Mouse (Mus musculus): ENCODE data around the gene Fsip1. TPM values are rescaled to one million over a fixed set of nuclear protein-coding genes. Genes with fewer than 3 reads are reported as not detected.

The Fsip1 gene
- polyA plus RNA-seq, 1 experiment from 2014 or later = 0.11 TPM

DNA sequence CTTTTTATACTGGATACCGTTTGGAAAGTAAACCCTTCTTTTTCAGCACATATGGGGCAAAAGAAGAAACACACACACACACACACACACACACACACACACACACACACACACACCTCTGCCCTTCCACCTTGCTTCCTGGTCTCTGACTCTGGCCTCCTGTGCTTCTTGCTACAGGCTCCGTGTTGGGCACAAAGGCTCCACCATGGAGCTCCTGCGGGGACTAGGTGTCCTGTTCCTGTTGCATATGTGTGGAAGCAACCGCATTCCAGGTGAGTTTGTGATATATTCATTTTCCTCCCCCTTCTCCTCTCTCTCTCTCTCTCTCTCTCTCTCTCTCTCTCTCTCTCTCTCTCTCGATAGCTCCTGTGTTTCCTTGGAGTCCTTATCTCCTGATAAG lies 144.3 kb downstream of the Fsip1 start:
- peak overlapping the region; percentile 82 for H3K4me2 ChIP-seq (ENCODE audit: low read depth, low read length)
- no peak overlapping the region for H3K27ac ChIP-seq (ENCODE audit: low read length)
- no peaks in the 10 kb centered on the region for H3K9me3 ChIP-seq (replicated peaks; ENCODE audit: control insufficient read depth, low read length)
- no peaks in the 10 kb centered on the region for H3K36me3 ChIP-seq (ENCODE audit: control insufficient read depth, insufficient read depth)
- WGBS = 17% methylated on average over 5 of the region's 5 CpGs
- H3K4me3 ChIP-seq (ENCODE audit: low read length) = peak overlapping the region; percentile 63
- no peak for ATAC-seq (replicated peaks; ENCODE audit: extremely low read depth, insufficient read depth, low FRiP score)
- peaks cover 6% of the 10 kb centered on the region for H3K27me3 ChIP-seq (ENCODE audit: control insufficient read depth, insufficient read depth, low read length)
- peak overlapping the region; percentile 62 for H3K9ac ChIP-seq (ENCODE audit: low read length)
- H3K4me1 ChIP-seq (ENCODE audit: control insufficient read depth, insufficient read depth, low read length) = peaks cover 12% of the 10 kb centered on the region

DNA sequence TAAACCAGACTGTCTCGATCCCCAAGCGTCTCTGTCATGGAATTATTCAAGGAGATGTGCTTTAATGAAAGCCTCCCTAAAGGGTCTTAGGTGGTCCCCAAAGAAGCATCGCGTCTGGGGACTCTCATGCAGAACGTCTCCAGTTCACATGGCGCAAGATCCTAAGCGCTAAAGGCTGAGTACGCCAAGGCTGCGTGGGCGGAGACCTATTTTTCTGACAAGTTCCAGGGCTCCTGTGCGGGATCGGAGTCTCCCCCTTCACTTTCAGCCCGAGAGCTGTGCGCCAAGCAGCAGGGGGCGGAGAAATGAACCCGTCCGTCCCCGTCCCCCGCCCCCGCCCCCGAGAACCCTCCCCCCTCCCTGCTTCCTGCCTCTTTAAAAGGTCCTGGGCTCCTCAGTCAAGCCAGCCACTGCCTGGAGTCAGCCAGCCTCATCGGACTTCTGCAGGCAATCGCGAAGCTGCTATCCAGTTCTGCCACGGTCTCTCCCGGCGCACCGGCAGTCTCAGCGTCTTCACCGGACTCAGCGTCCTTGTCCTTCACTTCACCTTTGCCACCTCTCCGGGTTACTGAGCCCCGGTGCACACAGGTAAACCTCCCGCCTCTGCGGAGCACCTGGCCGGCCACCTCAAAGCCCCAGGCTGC lies 145.2 kb downstream of the Fsip1 start, which contains the start of gene Thbs1:
TSS of gene Thbs1 (plus strand) at position 389 of the 644 bp plus-strand sequence.
- no peaks in the 10 kb centered on the region for H3K36me3 ChIP-seq (ENCODE audit: control insufficient read depth, insufficient read depth)
- peak within 1 kb of the TSS; percentile 52 for H3K27ac ChIP-seq (ENCODE audit: low read length)
- H3K9me3 ChIP-seq (replicated peaks; ENCODE audit: control insufficient read depth, low read length) = no peaks in the 10 kb centered on the region
- H3K4me3 ChIP-seq (ENCODE audit: low read length) = peak within 1 kb of the TSS; percentile 63
- H3K4me2 ChIP-seq (ENCODE audit: low read depth, low read length) = peak within 1 kb of the TSS; percentile 82
- peak; percentile 84 for ATAC-seq (replicated peaks; ENCODE audit: extremely low read depth, insufficient read depth, low FRiP score)
- H3K9ac ChIP-seq (ENCODE audit: low read length) = peak within 1 kb of the TSS; percentile 62
- peaks cover 12% of the 10 kb centered on the region for H3K4me1 ChIP-seq (ENCODE audit: control insufficient read depth, insufficient read depth, low read length)
- peaks cover 6% of the 10 kb centered on the region for H3K27me3 ChIP-seq (ENCODE audit: control insufficient read depth, insufficient read depth, low read length)
- WGBS = 1% methylated on average over 34 of the region's 36 CpGs

DNA sequence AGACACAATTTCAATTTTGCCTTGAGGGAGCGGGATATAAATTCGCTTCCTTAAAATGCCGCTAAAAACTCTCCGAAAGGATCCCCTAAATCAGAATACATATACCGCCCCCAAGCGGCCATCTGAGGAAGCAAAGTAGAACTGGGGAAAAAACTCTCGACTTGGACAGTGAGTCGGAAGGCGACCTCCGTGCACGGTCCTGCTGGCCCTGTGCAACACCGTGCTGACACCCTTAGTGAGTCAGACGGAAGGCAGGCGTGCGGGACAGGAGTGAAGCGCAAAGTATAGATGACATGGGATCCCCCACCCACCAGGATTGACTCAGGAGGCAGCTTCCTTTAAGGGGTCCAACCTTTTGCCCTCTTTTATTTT lies 145.7 kb downstream of the Fsip1 start:
- Histone ChIP-seq H3K4me2 (ENCODE audit: low read depth, low read length) (peak overlapping the region; percentile 82), H3K36me3 (ENCODE audit: control insufficient read depth, insufficient read depth) (no peaks in the 10 kb centered on the region), H3K4me3 (ENCODE audit: low read length) (peak overlapping the region; percentile 63), H3K27me3 (ENCODE audit: control insufficient read depth, insufficient read depth, low read length) (peaks cover 6% of the 10 kb centered on the region), H3K9ac (ENCODE audit: low read length) (peak overlapping the region; percentile 62), H3K9me3 (replicated peaks; ENCODE audit: control insufficient read depth, low read length) (no peaks in the 10 kb centered on the region), H3K4me1 (ENCODE audit: control insufficient read depth, insufficient read depth, low read length) (peaks cover 12% of the 10 kb centered on the region), H3K27ac (ENCODE audit: low read length) (peak overlapping the region; percentile 46)
- peak; percentile 65 for ATAC-seq (replicated peaks; ENCODE audit: extremely low read depth, insufficient read depth, low FRiP score)
- WGBS = under 1% methylated on average over 16 of the region's 16 CpGs

DNA sequence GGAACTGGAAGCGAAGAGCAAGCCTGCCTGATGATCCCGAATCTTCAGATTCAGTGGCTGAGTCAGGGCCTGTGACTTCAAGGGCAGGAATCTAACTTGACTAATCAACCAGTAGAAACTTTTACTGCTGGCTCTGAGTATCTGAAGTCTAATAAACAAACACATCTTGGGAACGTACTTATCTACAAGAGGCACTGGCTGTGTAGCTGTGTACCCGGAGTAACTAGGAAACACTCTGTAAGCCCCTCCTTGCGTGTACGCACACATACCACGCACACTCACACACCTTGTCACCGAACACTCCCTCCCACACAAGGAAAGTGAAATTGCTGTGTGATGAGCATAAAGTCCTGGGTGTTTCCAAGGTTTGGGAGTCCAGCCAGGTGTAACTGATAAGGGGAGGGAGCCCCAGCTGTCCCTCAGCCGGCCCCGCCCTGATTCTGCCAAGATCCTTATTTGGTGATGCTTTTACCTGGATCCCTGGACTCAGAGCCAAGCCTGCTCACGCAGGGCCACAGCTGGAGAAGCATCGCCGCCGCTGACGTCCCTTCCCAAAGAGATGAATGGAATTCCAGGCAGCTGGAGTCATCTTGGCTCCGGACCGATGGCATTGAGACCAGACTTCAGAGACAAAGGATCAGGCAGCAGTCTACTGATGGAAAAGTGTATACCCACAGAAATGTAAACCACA lies 146.4 kb downstream of the Fsip1 start:
- peak overlapping the region; percentile 63 for H3K4me3 ChIP-seq (ENCODE audit: low read length)
- peaks cover 6% of the 10 kb centered on the region for H3K27me3 ChIP-seq (ENCODE audit: control insufficient read depth, insufficient read depth, low read length)
- H3K36me3 ChIP-seq (ENCODE audit: control insufficient read depth, insufficient read depth) = no peaks in the 10 kb centered on the region
- H3K4me1 ChIP-seq (ENCODE audit: control insufficient read depth, insufficient read depth, low read length) = peaks cover 12% of the 10 kb centered on the region
- 0 out of 2 replicates have a peak overlapping the region, but pooled peaks have one; percentile 10 for H3K27ac ChIP-seq (ENCODE audit: low read length)
- H3K4me2 ChIP-seq (ENCODE audit: low read depth, low read length) = peak overlapping the region; percentile 82
- peak overlapping the region; percentile 41 for H3K9ac ChIP-seq (ENCODE audit: low read length)
- no peaks in the 10 kb centered on the region for H3K9me3 ChIP-seq (replicated peaks; ENCODE audit: control insufficient read depth, low read length)
- ATAC-seq (replicated peaks; ENCODE audit: extremely low read depth, insufficient read depth, low FRiP score) = peak; percentile 31; the same call in 1 of the 2 replicates
- 31% methylated on average over 17 of the region's 17 CpGs for WGBS

DNA sequence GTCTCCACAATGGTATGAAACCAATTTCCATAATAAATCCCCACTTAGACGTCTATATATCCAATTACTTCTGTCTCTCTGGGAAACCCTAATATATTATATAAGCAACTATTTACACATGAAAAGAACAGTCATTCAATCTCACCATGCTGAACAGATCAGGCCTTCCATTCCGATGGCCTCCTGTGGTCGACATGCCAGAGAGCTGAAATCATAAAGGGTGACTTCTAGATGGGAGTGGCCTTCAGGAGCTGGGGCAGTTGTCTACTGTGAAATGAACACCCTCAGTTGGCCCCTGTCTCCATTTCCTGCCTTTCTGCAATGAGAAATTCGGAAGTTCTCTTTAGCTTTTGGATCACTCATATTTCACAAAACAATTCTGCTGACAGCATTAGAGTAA lies 154.6 kb downstream of the Fsip1 start:
- no peak overlapping the region for H3K4me2 ChIP-seq (ENCODE audit: low read depth, low read length)
- 57% methylated on average over 4 of the region's 4 CpGs for WGBS

DNA sequence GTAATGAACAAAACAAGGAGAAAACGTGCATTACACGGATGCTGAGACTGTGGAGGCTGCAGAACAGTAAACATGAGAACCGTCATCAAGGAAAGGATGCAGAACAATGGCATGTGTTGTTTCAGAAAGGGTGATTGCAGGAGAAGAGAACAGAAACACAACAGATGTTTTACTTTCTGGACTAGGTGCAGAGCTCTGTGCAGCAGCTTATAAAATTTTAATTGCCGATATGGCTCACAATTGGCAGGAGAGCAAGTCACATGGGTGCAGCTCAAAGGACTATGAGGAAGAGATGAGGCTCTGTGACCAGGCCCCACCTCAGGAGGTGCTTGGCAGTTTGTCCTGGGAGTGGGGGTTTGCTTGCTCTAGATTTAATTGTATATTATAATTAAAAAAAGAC lies 157.7 kb downstream of the Fsip1 start:
- peak; percentile 52; the same call in 1 of the 2 replicates for ATAC-seq (replicated peaks; ENCODE audit: extremely low read depth, insufficient read depth, low FRiP score)
- Histone ChIP-seq H3K4me3 (ENCODE audit: low read length) (no peak overlapping the region), H3K27me3 (ENCODE audit: control insufficient read depth, insufficient read depth, low read length) (no peaks in the 10 kb centered on the region), H3K4me2 (ENCODE audit: low read depth, low read length) (no peak overlapping the region), H3K9me3 (replicated peaks; ENCODE audit: control insufficient read depth, low read length) (no peaks in the 10 kb centered on the region), H3K36me3 (ENCODE audit: control insufficient read depth, insufficient read depth) (no peaks in the 10 kb centered on the region), H3K4me1 (ENCODE audit: control insufficient read depth, insufficient read depth, low read length) (no peaks in the 10 kb centered on the region; the same call in 1 of the 2 replicates), H3K27ac (ENCODE audit: low read length) (no peak overlapping the region), H3K9ac (ENCODE audit: low read length) (no peak overlapping the region)
- 53% methylated on average over 4 of the region's 4 CpGs for WGBS

More for the DNA sequence above, 154.6 kb downstream of the Fsip1 start:
- no peak overlapping the region for H3K27ac ChIP-seq (ENCODE audit: low read length)
- H3K27me3 ChIP-seq (ENCODE audit: control insufficient read depth, insufficient read depth, low read length) = no peaks in the 10 kb centered on the region
- no peaks in the 10 kb centered on the region; the same call in 1 of the 2 replicates for H3K4me1 ChIP-seq (ENCODE audit: control insufficient read depth, insufficient read depth, low read length)
- no peaks in the 10 kb centered on the region for H3K9me3 ChIP-seq (replicated peaks; ENCODE audit: control insufficient read depth, low read length)
- H3K36me3 ChIP-seq (ENCODE audit: control insufficient read depth, insufficient read depth) = no peaks in the 10 kb centered on the region
- H3K9ac ChIP-seq (ENCODE audit: low read length) = no peak overlapping the region
- ATAC-seq (replicated peaks; ENCODE audit: extremely low read depth, insufficient read depth, low FRiP score) = no peak
- H3K4me3 ChIP-seq (ENCODE audit: low read length) = no peak overlapping the region

DNA sequence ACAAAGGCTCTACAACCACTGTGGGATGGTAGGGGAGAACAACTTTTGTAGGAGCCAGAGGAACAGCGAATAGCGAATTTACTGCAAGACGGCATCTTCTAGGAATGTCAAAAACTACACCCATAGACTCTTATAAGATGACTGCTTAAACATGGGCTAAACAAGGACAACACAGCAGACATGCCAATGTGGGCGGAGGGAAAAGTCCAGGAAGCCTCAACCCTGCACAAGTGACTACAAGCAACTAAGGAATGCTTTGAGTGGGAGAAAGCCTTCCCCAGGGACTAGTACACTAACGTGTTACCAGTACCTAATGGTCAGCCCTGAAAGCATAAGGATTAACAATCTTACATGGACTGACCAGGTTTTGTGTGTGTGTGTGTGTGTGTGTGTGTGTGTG lies 165.5 kb downstream of the Fsip1 start:
- no peaks in the 10 kb centered on the region for H3K36me3 ChIP-seq (ENCODE audit: control insufficient read depth, insufficient read depth)
- H3K4me1 ChIP-seq (ENCODE audit: control insufficient read depth, insufficient read depth, low read length) = no peaks in the 10 kb centered on the region
- H3K9me3 ChIP-seq (replicated peaks; ENCODE audit: control insufficient read depth, low read length) = no peaks in the 10 kb centered on the region
- ATAC-seq (replicated peaks; ENCODE audit: extremely low read depth, insufficient read depth, low FRiP score) = no peak
- no peak overlapping the region for H3K9ac ChIP-seq (ENCODE audit: low read length)
- 86% methylated on average over 5 of the region's 5 CpGs for WGBS
- H3K27ac ChIP-seq (ENCODE audit: low read length) = no peak overlapping the region
- H3K27me3 ChIP-seq (ENCODE audit: control insufficient read depth, insufficient read depth, low read length) = no peaks in the 10 kb centered on the region
- H3K4me2 ChIP-seq (ENCODE audit: low read depth, low read length) = no peak overlapping the region
- H3K4me3 ChIP-seq (ENCODE audit: low read length) = no peak overlapping the region

DNA sequence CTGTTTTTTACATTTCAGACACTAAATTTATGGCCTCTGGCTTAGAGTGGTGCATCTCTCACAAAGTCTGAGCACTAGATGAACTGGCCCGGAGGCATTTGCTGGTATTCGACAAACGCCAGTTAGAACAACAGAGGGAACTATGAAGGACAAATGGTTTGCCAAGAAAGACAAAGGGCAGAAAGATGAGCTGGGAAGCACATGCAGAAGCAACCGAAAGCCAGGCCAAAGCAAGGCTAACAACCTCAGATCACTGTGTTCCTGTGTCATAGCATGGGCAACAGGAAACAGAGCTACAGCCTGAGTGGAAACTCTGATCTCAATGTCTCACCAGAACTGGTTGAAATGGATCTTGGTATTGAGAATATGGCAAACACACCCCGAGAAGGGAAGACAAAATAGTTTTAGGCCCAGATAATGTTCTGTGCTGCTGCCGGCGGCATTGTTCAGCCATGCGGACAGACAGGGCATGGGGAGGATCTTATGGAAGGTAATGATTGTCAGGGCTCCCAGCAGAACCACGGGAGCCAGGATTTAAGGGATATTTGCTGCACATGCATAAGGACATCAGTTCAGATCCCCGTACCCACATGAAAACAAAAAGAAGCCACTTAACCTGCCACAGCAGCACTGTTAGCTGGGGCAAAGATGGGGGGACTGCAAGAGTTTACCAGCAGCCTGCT lies 169.6 kb downstream of the Fsip1 start:
- WGBS = 81% methylated on average over 10 of the region's 10 CpGs
- Histone ChIP-seq H3K4me2 (ENCODE audit: low read depth, low read length) (no peak overlapping the region), H3K36me3 (ENCODE audit: control insufficient read depth, insufficient read depth) (no peaks in the 10 kb centered on the region), H3K9me3 (replicated peaks; ENCODE audit: control insufficient read depth, low read length) (no peaks in the 10 kb centered on the region), H3K9ac (ENCODE audit: low read length) (no peak overlapping the region), H3K27ac (ENCODE audit: low read length) (no peak overlapping the region), H3K4me1 (ENCODE audit: control insufficient read depth, insufficient read depth, low read length) (peaks cover 8% of the 10 kb centered on the region), H3K27me3 (ENCODE audit: control insufficient read depth, insufficient read depth, low read length) (no peaks in the 10 kb centered on the region), H3K4me3 (ENCODE audit: low read length) (no peak overlapping the region)
- ATAC-seq (replicated peaks; ENCODE audit: extremely low read depth, insufficient read depth, low FRiP score) = no peak

DNA sequence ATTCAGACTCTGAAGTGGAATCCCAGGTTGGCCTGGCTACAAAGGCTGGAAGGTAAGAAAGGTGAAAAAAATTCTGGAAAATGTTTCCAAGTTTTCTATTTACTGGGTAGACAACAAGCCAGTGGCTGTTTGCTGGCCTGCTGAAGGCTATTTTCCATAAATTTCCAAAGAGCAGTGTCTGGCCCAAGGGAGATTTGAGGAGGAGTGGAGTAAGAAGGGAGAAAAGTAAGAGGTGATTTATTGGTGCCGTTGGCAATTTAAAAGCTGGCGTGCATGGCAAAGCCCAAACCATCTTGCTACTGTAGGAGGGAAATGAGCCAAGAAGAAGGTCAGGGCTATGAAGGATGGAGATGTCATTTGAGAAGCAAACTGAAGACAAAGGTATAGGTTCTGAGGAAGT lies 171.1 kb downstream of the Fsip1 start:
- no peak overlapping the region for H3K4me3 ChIP-seq (ENCODE audit: low read length)
- H3K36me3 ChIP-seq (ENCODE audit: control insufficient read depth, insufficient read depth) = no peaks in the 10 kb centered on the region
- 89% methylated on average over 2 of the region's 2 CpGs for whole genome bisulfite sequencing
- no peak overlapping the region for H3K9ac ChIP-seq (ENCODE audit: low read length)
- H3K4me2 ChIP-seq (ENCODE audit: low read depth, low read length) = no peak overlapping the region
- H3K27ac ChIP-seq (ENCODE audit: low read length) = no peak overlapping the region
- no peaks in the 10 kb centered on the region for H3K9me3 ChIP-seq (replicated peaks; ENCODE audit: control insufficient read depth, low read length)
- peaks cover 8% of the 10 kb centered on the region for H3K4me1 ChIP-seq (ENCODE audit: control insufficient read depth, insufficient read depth, low read length)
- no peaks in the 10 kb centered on the region for H3K27me3 ChIP-seq (ENCODE audit: control insufficient read depth, insufficient read depth, low read length)
- ATAC-seq (replicated peaks; ENCODE audit: extremely low read depth, insufficient read depth, low FRiP score) = no peak
